Mouse (Mus musculus) splenic B cell, adult 2 months (primary cell): Measurements from ENCODE around the gene Nfia.

Experiments used
- DNase-seq: peaks from one replicate; pipeline ENCODE4 v3.0.0-alpha.2; 2011; ENCODE audit warnings: low read depth, low spot score
- H3K27me3 ChIP-seq: 2 replicates; pipeline ENCODE4 v1.6.1; 2012; ENCODE audit warnings: mild to moderate bottlenecking, low read length, moderate library complexity, mixed read lengths; ENCODE audit not compliant: control insufficient read depth, poor library complexity, insufficient read depth, severe bottlenecking
- H3K36me3 ChIP-seq: 2 replicates; pipeline ENCODE4 v1.6.1; 2012; ENCODE audit warnings: mild to moderate bottlenecking, low read length, moderate library complexity, mixed read lengths; ENCODE audit not compliant: control insufficient read depth, poor library complexity, insufficient read depth, severe bottlenecking

The Nfia gene

DNA sequence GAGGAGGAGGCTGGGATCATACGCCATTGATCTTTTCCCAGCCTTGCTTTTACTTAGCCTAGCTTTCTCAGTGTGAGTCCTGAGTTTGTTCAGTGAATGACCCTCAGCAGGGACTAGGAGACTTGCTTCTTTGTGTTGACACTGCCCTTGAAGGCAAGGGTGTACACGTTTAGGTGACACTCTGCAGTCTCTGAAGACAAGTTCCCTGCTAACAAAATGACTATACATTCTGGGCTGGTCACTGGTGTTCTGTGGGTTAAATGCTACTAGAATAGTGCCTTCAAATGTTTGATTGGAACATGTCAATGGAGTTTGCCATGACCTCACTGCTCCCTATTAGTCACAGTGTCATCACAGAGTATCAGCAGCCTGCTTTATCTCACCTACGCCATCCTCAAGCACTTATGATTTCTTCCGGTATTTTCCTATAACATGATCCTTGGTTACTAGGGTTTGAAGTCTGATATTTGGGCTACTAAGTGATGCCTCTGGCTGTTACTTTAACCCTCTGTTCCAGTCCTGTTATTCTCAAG lies 68.6 kb downstream of the Nfia start:
- DNase-seq = no peak
- Histone ChIP-seq H3K36me3 (no peaks in the 10 kb centered on the region), H3K27me3 (no peaks in the 10 kb centered on the region)

DNA sequence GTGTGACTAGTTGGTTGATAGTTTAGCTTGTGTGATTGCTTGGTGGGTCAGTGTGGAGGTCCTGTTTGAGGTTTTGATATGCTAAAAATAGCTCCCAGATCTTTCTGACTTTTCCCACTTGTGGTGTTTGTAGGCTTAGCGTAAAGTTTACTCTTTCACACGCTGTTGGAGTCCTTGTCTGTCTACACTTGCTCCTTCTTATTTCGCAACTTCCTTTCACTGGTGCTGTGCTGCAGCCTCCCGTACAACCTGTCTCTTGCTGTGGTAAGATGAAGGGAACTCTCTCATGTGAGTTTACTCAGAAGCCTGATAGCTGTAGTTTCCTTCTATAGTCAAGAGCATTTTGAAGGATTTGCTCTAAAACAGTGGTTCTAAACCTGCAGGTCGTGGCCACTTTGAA lies 69.2 kb downstream of the Nfia start:
- no peak for DNase-seq
- H3K36me3 ChIP-seq = no peaks in the 10 kb centered on the region

DNA sequence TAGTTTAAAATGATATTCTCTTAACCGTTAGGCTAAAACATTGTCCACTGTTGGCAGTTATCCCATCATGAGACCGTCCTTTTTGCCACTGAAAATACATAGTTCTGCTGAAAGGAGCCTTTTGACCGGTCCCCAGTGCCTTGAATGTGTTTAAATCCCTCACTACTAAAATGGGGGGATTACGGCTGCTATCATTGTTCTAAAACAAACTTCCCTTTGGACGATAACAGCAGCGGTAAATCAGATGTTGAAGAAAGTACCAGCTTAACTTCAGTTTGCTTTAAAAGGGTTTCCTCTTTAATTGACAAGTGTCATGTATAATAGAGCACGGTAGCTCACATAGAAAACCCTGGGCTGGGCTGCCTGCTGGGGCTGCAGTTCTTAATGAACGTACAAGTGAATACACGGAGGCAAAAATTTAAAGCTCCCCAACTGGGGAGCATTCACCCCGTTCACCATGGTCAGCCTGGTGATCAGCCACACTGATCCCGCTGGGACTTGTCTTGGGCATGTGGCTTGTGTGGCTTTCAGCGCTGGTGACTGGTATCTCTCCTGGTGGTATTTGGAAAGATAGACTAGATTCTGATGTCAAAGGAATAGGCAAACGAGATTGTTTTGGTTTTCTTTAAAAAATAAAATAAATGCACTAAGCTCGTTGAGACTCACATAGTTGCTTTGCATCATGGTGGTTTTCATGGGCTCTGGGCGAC lies 71.6 kb downstream of the Nfia start:
- Histone ChIP-seq H3K27me3 (no peaks in the 10 kb centered on the region), H3K36me3 (no peaks in the 10 kb centered on the region)
- DNase-seq = no peak

More for the DNA sequence above, 69.2 kb downstream of the Nfia start:
- H3K27me3 ChIP-seq = no peaks in the 10 kb centered on the region

DNA sequence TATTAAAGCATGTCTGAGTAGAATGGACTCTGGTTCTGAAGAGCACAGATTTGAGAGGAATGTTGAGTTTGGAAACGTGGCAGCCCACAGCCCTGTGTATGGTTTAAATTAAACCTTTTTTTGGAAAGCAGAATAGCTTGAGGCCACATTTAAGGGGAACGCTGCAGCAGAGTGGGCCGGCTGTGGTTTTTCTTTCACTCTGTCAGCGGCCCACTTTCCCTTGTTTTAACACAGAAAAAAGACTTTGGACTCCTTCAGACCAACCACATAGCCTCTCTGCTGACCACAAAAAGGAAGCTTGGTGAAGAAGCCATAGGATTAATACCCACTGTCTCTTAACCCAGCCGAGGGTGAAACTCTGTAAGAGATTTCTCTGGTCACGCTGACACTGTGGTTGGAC lies 72.4 kb downstream of the Nfia start:
- Histone ChIP-seq H3K27me3 (no peaks in the 10 kb centered on the region), H3K36me3 (no peaks in the 10 kb centered on the region)
- no peak for DNase-seq

DNA sequence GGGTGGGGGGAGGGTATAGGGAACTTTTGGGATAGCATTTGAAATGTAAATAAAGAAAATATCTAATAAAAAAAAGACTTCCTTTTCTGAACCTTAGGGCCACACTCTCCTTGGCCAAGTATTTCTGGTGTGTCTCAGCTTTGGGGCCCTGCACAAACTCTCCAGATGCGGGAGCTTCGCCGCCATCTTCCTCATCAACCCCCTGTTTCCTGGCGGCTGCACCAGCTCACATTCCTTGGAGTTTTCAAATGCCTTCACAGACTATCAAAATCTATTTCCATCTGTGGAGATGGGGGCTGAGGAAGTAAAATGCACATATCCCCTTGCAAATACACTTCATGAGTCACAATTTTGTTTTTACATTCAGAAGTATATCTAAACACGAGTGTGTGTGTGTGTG lies 75.1 kb downstream of the Nfia start:
- Histone ChIP-seq H3K36me3 (no peaks in the 10 kb centered on the region), H3K27me3 (no peaks in the 10 kb centered on the region)
- no peak for DNase-seq

DNA sequence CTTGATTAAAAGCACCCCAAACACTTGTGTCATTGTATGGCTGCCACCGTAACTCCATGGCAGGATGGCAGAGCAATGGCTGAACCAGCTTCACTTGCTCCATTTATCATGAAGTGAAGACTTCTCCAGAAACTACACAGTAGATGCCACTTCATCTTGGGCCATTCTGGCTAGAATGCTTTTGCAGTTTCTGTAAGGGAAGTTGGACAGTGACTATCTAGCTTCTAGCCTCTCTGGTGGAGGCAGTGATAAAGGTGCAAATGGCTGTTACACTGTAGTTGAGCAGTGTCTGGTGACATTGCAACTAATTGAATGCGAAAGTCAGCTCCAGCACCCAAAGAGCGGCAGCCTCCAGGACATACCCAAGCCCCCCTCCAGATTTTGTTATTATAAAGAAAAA lies 78.5 kb downstream of the Nfia start:
- no peaks in the 10 kb centered on the region for H3K36me3 ChIP-seq
- DNase-seq = no peak

DNA sequence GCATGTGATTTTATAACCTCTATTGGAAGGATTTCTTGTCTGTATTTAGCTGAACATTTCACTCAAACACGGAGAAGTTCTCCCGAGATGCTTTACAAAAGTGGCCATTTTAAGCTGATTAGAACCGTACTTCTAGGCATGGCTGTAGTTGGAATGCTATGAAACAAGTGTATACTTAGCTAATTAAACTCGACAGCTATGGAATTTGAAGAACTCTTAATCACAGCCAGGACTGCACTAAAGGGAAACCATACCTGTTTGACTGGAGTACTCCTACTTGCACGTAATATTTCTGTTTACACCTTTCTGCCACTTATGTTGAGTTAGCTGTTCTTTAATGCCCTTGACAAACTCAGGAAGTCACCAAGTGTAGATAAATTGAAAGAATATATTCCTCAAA lies 79.2 kb downstream of the Nfia start:
- no peaks in the 10 kb centered on the region for H3K36me3 ChIP-seq
- H3K27me3 ChIP-seq = no peaks in the 10 kb centered on the region
- no peak for DNase-seq

More for the DNA sequence above, 78.5 kb downstream of the Nfia start:
- no peaks in the 10 kb centered on the region for H3K27me3 ChIP-seq

DNA sequence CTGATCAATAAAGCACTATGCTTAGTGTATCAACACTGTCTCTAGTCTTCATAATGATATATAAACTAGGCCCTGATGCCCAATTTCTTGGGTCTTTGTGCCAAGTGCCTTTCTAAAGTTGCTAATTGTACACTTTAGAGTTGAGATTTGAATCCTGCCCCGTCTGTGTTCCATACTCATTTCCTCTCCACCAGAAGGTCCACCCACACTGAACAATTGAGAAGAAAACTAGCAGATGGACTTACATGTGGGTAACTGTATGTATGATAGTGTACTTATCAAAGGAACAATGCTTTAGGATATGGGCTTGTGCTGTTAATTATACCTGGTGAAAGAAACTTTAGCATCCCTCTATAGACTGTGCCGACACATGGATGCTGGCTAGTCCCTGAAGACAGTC lies 80.1 kb downstream of the Nfia start:
- Histone ChIP-seq H3K27me3 (no peaks in the 10 kb centered on the region), H3K36me3 (no peaks in the 10 kb centered on the region)
- DNase-seq = no peak

DNA sequence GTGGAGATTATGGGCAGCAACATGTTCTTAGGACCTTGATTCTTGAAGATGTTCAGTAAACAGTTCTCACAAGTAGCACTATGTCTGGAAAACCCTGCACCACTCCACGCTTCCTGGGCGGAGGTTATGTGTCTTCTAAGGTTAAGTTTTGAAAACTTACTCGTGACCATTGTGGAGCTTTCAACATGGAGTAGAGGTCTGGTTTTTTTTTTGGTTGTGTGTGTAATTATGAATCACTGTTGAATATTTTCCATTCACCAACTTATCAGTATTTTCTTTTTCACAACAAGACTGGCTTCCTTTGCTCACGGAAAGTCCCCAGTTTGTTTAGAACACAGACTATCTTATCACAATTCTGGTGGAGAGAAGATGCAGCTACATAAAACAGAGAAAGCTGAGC lies 82.2 kb downstream of the Nfia start:
- DNase-seq = no peak
- no peaks in the 10 kb centered on the region for H3K27me3 ChIP-seq
- no peaks in the 10 kb centered on the region for H3K36me3 ChIP-seq

DNA sequence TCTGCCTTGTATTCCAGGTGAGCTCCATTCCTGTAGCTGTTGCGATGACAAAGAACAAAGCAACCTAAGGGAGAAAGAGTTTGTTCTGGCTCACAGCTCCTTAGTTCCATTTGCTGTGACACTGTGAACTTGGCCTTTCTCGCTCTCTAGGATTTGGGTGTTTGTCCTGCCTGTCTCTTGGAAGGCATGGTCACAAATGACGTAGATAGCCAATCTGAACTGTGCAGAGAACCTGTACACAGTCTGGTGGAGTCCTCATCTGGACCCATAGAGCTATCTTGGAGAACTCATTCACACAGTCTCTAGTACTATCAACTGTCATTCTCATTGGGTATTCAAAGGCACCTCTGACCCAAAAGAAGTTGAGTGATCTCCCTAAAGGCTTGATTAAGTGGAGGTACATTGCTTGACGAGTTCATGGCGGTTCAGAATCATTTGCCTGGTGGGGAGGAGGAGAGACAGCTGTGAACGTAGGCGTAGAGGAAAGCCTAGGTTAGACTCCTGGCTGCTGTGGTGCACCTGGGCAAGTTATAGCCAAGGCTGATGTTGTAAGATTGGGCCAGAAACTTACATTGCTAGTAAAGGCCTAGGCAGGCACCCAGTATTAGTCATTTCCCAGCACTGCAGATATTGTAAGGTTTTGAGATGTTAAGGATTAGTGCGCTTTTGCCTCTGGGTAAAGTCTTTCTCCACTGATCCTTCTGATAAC lies 83.3 kb downstream of the Nfia start:
- no peak for DNase-seq
- Histone ChIP-seq H3K36me3 (no peaks in the 10 kb centered on the region), H3K27me3 (no peaks in the 10 kb centered on the region)

DNA sequence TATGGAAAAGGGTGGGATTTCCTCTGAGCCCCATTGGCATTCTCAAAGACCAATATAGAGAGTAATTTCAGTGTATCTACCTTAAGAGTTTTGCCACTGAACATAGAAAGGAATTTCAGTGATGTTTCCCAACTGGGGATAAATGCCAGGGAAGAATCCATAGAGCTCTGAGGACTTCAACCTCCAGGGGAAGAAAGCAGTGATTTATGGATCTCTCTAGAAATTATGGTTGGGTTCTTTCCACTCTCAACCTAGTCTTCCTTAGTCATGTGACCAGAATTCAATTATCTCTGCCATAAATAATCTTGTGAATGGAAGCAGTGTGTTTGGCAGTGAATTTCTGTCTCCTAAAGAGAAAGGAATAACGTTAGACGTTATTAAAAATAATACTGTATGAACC lies 85.0 kb downstream of the Nfia start:
- H3K27me3 ChIP-seq = no peaks in the 10 kb centered on the region
- DNase-seq = no peak
- no peaks in the 10 kb centered on the region for H3K36me3 ChIP-seq

DNA sequence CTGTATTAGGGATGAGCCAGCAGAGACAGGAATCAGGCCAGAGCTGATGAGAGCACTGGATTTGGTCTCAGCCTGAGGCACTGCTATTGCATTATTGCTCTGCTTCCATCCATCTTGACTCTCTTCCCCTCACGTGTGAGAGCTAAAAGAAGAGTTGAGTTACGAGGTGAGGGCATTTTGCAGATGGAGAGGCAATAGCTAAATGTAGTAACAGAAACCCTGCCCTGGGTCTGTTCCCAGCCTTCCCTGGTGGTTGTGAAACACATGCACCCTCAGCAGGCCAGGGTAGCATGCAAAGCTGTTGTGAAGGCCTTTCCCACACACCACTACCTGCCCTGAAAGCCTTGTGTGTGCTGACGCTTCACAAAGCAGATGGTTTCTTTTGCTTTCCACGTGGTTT lies 86.9 kb downstream of the Nfia start:
- no peaks in the 10 kb centered on the region for H3K27me3 ChIP-seq

DNA sequence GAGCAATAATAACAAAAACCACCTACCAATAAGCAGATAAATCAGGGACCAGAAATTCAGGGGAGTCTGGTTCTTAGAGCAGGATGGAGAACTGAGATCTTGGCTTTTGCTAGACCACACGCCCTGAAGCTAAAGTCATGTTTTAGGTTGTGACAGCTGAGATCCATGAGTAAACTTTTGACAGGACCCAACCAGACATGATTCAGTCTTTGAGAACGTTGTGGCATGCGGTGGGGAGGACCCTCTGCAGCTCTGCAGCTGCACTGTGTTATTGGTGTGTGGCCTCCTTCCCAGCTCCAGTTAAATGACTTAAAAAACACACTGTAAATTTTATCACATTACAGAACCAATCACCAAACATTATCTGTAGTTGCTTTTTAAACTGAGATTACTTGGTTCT lies 87.8 kb downstream of the Nfia start:
- Histone ChIP-seq H3K27me3 (no peaks in the 10 kb centered on the region), H3K36me3 (no peaks in the 10 kb centered on the region)
- DNase-seq = no peak

More for the DNA sequence above, 86.9 kb downstream of the Nfia start:
- DNase-seq = no peak
- H3K36me3 ChIP-seq = no peaks in the 10 kb centered on the region

DNA sequence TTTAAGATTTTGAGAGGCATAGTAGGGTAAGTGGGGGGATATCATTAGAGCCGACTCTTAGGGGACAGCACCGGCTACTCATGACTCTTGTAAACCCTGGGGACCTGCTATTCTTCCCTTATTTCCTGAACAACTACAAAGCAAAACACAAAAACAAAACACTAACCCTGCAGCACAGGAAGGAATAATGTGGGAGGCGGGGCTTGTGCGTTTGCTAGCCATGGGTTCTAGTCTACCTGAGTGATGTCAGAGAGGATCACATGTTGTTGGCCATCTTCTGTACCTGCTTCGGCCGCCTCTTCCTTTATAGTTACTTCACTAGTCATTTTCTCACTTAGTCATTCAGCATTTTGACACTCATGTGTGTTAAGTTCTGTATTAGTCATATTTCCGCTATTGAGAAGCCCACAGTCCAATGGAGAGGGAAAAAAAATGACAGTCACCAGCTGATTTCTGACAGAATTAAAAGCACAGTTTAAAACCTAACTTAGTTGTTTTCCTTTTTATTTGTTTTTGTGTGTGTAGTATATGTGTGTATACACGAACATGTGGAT lies 88.3 kb downstream of the Nfia start:
- DNase-seq = no peak
- H3K27me3 ChIP-seq = no peaks in the 10 kb centered on the region
- H3K36me3 ChIP-seq = no peaks in the 10 kb centered on the region

DNA sequence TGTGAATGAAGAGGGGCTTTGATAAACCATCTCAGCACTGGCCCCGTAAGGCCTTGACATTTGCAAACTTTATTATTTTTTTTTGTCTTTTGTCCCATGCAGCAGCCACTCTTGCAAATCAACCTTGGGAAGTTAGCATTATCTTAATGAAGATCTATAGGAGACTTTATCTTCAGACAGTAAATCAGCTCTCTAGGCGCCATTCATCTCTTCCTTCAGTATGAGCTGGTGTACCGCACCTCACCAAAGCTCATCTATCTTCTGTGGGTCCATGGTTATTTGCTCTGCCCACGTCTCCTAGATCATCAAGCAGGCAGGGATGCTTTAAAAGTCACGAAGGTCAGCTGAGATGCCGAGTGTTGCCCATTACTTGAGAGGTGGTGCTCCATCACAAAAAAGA lies 89.8 kb downstream of the Nfia start:
- no peak for DNase-seq
- Histone ChIP-seq H3K27me3 (no peaks in the 10 kb centered on the region), H3K36me3 (no peaks in the 10 kb centered on the region)
